Mouse (Mus musculus): ENCODE measurements around the gene Gm14124.
"Not testable (repeated sequence)": the region's sequence is repeated elsewhere in the genome, so short reads cannot be mapped to it uniquely, and the experiment has no call there.

Gene Gm14124

DNA sequence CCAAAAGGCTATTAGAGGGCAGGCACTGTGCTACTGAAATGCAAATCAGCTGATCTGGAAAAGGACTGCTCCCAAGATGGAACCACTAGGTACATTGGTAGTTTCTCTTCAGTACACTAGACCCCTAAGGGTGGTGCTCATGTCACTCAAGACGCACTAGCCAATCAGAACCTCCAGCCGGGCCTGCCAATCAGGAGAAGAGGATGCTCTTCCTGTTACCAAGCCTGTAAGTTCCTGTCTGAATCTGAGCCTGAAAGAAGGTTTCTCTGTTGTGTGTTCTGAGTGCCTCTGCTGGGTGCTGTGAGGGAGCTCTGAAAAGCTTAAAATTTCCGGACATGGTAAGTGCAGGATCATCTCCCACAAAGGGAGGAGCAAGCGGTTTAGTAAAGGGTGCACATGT, at the start of gene Gm14124:
Gene Gm14124, plus strand, starts transcription at position 227 of the 400 bp plus-strand sequence.
- not testable (repeated sequence) for DNase-seq (ENCODE audit: low spot score)

DNA sequence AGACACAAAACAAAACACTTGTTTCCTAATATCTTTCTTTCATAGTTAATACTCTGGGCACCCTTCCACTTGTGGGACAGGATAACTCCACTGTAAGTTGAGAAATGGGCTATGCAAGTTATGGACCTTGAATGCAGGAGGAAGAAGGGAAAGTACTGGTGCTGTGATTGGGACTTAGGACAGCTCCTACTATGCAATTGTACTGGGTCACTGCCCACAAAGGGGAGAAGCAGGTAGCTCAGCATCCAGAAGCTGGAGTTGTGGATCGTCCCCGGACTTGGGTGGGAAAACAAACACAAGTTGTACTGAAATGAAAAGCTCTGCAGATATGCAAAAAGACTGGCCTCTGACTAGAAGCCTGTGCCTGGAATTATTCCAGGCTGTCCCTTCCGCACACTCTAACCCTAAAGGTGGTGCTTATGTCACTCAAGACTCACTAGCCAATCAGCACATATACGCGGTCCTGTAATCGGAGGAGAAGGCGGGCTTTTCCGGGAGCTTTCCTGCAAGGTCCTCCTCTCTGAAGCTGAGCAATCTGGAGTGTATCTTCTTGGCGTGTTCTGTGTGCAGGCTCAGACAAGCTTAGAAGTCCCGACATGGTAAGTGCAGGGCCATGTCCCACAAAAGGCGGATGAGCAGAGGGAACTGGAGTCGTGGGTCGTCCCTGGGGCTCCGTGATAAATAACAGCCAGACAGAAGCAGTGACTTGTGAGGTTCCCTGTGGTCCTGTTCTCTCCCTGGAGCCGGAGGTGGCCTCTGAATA, 39.5 kb upstream of the Gm14124 start, which contains the start of gene Zfp937:
Gene Zfp937, plus strand, starts transcription at position 474 of the 763 bp plus-strand sequence.
- peak; percentile 36 for DNase-seq (ENCODE audit: low spot score)

DNA sequence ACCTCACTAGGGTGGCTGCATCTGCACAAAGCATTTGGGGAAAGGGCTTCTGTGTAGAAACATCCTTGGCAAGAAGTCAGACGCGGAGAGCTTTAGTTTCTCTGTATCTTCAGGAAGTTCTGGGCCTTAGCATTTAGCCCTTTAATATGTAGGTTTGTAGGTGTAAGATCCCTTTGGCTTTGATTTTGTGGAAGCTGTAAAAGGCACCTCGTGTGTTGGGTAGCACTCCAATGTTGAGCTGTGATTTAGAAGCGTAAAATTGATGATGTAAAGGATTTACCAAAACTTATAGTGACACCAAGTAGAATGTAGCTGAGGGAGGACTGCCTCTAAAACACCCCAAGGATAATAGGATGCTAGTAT, 39.0 kb upstream of the Gm14124 start:
- DNase-seq (ENCODE audit: low spot score): not testable (repeated sequence)

DNA sequence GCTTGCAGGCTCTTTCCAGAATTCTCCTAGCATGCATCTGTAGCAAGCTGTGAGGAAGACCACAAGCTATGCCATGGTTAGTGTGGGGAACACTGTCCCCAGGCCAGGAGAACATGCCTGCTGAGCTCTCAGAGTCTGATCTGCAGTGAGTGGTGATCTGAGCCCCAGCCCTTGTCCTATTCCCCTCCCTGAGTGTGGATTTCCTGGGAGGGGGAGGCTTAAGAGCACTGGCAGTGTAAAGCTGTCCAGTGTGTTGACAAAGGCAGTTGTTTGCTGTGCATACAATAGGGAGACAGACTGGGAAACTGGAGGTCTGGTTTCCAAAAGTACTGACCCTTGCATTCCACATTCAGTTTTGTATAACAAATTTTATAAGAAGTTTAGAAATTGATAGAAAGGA, 34.1 kb upstream of the Gm14124 start:
- DNase-seq (ENCODE audit: low spot score): not testable (repeated sequence)

DNA sequence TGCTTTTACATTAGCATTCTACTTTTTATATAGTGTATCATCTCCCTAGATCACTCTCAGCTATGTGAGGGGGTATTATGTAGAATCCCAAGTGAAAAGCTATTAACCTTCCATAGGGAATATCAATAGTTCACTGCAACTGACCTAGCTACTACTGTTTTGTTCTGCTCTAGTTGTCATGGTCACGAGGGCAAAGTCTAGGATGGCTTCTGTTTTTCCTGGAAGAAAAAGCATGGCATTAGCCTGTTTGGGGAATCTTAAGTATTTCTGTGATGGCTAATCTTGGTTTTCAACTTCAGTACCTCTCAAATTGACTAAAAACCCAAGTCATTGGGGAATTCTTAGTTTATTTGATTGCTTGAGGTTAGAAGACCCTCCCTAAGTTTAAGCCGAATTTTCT, 14.1 kb upstream of the Gm14124 start:
- no peak for DNase-seq (ENCODE audit: low spot score)

DNA sequence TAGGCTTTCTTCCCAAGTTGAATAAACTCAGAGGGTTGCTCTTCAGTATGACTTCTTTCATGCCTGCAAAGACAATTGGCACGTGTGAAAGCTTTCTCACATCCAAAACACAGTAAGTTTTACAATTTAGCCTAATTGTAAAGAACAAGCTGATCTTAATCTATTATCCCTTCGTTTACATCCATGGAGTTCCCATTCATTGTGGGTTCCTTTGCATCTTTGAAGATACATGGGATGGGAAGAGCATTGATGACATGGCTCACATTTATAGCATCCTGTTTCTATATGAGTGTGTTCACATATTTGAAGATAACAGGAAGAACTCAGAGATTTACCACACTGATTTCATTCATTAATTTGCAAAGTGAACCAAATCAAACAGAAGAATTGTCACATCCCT, 1.8 kb upstream of the Gm14124 start, which contains the start of gene Gm21994:
Gene Gm21994, minus strand, starts transcription at position 101 of the 400 bp plus-strand sequence.
- not testable (repeated sequence) for DNase-seq (ENCODE audit: low spot score)

DNA sequence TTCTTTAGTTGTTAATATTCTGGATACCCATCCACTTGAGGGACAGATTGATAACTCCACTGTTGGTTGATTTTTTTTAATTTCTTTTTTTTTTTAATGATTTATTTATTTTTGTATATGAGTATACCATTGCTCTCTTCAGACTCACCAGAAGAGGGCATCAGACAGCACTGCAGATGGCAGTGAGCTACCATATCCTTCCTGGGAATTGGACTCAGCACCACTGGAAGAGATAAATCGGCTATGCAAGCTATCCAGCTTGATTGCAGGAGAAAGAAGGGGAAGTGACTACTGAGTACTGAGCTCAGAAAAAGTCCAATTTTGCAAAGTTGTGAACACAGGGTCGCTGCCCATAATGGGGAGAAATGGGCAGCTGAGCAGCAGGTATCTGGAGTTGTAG, 456 bp upstream of the Gm14124 start:
- DNase-seq (ENCODE audit: low spot score): not testable (repeated sequence)

DNA sequence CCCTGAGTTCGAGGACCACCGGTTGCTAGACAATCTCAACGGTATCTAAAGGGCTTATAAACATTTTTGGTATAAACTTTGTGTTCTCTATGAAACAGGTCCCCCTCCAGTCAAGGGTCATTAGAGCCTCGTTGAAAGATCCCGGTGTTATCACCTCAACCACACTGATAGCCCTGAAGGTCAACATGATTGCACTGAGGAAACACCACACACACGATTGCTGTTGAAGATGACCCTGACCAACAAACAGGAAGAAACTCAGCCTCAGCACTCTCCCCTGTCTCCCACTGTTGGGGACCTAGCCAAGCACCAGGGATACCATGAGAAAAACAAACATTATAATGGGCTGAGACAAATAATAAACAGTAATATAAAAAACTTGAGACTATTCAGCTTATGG, 36.4 kb downstream of the Gm14124 start:
- DNase-seq (ENCODE audit: low spot score): no peak

DNA sequence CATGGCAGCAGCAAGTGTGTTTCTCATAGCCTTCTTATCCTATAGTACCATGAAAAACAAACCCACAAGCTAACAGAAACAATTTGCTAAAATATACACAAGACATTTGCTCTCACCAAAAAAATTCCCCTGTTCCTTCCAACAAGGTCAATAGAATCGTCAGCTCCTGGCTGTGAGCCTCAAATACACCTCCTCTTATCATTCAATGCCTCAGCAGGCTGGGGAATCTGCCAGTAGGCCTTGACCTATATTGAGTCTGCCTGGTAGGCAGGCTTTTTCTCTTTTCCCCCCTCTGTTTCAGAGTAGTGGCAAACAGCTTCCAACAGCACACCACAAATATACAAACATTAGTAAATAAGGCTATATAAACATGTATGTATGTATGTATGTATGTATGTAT, 41.8 kb downstream of the Gm14124 start:
- no peak for DNase-seq (ENCODE audit: low spot score)

DNA sequence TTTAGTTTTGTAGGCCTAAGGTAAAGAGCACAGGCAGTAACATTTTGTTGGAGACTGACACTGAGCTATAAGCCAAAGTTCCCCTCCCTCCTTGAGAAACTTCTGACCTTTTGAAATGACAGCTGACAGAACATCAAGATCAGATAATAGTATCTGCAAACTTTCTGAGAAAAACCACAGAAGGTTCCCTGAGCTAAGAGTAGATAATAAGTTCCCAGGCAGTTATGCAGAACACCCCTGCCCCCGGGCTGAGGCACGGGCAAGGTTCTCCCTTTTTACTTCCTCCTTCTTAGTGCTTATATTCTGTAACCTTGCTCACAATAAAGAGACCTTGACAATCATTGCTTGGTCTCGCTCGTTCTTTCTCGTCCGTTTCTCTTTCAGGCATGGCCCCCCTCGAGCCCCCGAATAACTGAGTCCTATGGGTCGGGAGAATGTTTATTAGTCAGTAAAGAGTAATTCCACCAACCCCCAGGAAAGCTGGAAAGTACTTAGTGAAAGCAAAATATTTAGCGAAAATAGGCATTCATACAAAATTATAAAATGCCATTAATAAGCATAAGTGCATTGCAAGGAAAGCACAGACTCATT, 50.0 kb downstream of the Gm14124 start:
- no peak for DNase-seq (ENCODE audit: low spot score)

DNA sequence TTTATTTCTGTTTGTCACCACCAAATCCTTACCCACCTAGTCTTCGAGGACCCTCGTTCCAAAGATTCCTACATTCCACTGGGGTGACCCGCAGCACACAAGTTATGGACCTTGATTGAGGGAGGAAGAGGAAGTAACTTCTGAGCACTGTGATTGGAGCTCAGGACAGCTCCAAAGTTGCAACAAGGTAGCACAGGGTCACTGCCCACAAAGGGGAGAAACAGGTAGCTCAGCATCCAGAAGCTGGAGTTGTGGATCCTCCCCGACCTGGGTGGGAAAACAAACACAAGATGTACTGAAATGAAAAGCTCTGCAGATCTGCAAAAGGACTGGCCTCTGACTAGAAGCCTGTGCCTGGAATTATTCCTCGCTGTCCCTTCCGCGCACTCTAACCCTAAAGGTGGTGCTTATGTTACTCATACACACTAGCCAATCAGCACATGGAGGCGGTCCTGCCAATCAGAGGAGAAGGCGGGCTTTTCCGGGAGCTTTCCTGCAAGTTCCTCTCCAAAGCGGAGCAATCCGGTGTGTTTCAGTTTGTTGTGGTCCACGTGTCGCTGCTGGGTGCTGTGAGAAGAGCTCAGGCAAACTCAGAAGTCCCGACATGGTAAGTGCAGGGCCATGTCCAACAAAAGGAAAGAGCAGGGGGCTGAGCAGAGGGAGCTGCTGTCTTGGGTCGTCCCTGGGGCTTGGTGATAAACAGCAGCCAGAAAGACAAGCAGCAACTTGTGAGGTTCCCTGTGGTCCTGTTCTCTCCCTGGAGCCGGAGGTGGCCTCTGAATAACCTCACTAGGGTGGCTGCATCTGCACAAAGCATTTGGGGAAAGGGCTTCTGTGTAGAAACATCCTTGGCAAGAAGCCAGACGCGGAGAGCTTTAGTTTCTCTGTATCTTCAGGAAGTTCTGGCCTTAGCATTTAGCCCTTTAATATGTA, 53.9 kb downstream of the Gm14124 start:
- peak; percentile 89 for DNase-seq (ENCODE audit: low spot score)

DNA sequence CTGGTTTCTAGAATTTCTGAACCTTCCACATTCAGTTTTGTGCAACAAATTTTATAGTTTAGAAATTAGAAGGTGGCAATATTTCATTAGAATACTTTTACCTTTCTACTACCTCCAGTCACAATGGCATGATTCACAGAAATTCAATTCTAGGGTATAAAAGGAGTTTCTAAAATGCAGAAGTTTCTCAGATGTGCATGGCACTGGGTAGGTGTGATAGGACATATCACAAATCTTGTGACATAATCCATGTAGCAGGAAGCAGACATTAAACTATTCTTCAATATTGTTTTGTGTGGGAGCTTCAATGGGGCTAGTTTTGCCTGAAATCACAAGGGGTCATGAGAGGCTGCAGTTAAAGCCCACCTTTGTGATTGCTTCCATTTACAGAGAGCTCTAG, 58.8 kb downstream of the Gm14124 start:
- no peak for DNase-seq (ENCODE audit: low spot score)

DNA sequence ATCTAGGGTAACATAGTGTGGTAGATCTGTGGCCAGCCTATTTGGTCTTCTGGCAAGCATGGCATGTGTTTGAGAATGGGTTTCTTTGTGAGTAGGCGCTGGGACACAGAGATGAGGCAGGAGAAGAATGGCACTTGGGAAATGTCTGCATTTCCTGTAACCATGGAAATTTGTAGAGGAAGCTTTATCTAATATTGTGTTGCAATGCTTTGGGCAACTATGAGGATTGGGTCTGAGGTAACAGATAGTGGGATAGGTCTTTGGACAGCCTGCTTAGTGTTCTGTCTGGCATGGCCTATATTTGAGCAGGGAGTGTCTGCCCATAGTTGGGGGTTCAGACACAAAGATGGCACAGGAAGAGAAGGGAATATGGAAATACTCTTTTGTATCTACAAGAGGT, 61.7 kb downstream of the Gm14124 start:
- no peak for DNase-seq (ENCODE audit: low spot score)
